Mouse (Mus musculus) urinary bladder, postnatal 25 days (tissue): ENCODE measurements around the gene Otx2.

Experiments
- DNase-seq: peaks from one replicate; pipeline ENCODE4 v3.0.0; 2022; ENCODE audit warnings: low spot score

Gene Otx2

DNA sequence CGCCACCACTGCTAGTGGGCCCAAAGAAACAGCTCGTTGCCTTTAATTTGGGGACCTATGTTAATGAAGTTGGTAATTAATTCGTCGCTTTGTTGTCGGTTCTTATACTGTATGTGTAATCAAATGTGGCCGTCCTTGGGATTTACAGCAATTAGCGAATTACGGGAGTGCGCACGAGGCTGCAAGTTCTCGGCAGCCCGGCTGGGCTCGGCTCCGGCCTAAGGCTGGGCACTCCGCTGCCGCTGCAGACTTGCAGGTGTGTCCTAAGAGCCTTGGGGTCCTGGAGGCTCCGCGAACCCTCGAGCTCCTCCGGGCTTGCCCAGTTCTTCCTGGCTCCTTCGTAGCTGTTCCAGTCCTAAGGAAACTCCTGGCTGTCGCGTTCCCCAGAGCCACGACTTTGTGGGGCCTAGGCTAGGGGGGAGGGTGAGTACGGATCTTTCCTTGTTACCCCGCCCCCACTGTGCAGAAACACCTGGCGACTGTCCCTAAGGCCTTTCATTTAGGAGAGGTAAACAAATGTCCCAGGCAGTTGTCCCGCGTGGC is 4.8 kb downstream of the Otx2 start:
- no peak for DNase-seq

DNA sequence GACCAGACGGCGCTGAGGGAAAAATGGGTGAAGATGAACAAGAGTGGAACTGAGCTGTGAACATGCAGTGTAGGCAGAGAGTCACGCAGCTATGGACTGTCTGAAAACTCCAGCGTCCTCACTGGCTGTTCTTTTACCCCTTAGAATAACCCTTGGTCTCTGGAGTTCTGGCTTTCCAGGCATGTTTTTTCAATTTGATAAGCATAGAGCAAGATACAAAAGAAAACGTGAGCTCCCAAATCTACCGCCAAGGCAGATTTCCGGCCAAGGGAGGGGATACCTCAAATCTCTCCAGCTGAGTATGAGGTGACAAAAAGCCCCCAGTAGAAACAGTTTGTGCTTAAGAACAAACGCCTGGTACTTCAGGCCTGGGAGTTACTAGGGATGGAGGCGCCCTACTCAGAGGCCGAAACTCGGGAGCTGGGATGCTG is 5.6 kb downstream of the Otx2 start:
- no peak for DNase-seq

DNA sequence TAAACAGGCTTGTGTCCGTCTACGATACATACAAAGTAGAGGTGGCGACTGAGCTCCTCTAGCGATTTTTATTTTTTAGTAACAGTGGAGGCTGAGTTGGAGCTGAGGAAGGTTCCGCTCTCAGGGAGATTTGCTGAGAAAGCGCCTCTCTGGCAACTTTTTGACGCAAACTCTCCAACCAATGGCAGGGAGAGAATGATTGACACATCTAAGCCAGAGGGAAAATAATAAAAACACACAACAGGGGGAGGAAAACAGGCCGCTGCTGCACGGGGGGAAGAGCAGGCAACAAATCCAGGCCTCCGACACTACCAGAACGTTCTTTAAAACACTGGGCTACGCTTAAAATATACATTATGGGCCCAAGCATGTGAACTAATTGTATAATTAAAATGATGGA is 6.2 kb downstream of the Otx2 start:
- no peak for DNase-seq

DNA sequence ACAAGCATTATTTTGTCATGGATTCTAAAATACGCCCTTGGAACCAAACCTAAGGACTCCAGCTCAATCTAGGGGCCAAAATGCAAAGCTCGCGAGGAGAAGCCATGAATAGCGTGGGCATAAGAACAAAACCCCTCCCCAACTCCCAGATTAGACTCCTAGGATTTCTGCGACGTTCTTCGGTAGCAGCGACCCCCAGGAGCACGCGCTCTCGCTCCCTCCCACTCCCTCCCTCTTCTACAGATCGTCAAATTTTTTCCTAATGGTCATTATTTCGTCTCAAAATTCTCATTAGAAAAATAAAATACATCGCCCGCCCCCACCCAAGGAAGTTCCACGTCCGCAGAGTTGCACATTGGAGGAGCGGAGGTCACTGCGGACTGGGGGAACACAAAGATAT is 6.8 kb downstream of the Otx2 start:
- no peak for DNase-seq

DNA sequence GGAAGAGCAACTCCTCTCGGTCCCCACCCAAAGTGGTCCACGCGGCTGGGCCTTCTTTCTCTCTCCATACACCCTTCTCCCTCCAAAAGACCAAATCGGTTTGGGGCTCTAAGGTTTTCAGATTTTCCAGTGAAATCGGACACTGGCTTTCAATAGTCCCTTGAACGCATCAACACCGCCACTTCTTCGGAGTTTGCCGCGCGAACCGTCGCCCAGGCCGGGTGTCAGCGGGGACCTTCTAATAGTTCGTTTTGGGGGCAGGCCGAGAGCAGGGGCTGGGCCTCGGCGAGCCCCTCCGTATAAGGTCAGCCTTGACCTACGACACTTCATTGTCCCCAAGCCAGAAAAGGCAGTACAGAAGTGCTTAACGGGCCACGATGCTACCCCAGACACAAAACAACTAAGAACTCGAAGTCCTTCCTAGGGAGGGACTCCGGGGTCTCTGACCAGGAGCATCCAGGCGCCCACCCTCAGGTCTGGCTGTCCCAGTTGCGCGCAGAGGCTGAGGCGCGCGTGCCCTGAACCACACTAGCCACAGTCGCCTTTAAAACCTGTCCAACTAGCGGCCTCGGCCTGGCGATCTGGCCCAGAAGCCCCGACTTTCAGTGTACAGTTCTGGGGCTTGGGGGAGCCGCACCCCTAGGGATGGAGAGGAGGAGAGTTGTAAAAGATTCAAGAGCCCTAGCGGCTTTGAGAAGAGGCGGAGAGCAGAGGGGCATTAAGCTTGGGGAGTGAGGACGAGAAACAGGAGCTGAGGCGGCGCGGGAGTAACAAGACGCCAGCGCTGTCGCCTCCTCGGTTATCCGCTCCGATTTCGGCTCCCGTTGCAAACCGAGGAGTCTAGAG is 7.6 kb downstream of the Otx2 start:
- DNase-seq: no peak

DNA sequence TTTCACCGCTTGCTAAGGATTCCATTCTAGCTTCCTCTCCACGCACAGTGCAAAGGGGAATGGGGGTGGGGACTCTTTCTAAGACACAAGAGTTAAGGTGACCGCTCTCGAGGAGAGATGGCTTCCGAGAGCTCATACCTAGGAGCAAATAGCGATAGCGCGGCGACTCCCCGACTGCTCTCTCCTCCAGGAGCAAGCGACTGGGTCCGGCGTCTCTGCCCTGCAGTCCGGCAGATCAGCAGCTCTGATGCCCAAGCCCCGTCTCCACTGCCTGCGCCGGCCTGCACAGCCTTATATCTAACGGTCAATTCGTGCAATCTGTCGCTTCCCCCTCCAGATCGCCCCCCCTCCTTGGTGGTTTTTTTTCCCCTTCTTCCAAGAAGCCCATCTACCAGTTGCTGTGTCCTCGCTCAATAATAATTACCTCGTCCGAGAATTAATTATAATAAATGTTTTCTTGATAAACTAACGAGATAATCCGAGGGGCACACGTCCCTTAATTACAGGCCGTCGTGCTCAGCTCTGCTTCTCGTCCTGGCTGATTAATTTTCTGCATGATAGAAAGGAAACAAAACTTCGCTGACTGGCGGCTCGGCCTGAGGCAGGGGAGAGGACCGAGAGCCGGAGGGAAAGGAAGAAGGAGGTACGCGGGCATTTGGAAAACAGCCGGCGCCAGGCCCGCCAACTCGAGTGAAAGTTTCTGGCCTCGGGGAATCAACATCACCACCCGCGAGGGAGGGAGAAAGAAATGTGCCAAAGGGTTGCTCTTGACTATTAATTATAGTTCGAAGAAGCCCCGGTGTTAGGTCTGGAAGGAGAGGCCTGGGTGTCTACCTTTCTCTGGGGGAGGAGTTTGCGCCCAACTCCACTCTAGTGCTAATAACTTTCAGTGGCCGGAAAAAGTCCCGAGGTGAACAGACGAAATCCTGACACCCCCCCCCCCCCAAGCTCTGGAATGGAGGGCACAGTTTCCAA is 8.5 kb downstream of the Otx2 start:
- DNase-seq: no peak

DNA sequence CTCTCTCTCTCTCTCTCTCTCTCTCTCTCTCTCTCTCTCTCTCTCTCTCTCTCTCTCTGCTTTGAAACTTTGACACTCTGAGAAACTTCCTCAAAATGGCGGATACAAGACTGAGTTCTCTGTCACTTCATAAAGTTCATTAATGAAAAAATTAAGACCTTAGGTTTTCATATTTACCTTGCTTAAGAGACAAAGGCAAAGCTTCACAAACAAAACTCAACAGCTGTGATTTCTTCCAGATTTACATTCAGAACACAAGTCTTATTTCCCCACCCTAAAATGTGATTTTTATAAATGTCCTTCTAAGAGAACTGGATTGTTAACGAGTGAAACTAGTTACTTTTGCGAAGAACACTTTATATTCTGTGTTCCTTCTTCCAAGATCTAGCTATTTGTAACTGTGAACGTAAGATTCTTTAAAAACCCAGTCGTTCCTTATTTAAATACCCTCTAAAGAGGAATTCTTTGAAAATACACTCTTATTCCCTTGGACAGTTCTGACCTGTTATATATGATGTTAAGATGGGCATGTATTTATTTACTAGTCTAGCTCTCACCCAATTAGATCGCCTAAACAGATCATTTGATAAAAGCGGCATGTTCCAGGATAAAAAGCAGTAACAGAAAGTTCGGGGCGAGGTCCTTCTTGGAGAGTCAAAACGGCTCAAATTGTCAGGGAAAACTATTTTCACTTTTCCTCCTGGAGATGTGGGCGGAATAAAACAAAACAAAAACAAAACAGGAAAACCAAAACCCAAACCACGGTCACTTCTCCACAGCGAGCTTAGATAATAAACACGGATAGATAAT is 9.4 kb downstream of the Otx2 start:
- no peak for DNase-seq

DNA sequence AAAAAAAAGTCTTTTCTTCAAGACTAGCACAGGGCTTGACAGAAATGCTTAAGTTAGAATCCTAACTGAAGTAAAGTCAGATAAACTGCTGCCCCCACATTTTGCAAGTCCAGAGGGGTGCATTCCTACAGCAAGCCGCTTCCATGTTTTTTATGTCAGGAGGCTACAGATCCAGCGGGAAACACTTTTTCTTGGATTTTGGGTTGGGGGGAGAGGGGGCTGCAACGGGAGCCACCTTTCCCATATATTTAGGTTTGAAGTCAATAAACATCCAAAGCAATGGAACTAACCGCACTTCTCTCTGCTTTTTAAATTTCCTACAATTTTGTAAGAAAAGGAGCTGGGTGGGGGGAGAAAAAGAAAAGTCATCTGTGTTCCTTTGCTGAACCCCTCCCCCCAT is 10.1 kb downstream of the Otx2 start:
- no peak for DNase-seq

DNA sequence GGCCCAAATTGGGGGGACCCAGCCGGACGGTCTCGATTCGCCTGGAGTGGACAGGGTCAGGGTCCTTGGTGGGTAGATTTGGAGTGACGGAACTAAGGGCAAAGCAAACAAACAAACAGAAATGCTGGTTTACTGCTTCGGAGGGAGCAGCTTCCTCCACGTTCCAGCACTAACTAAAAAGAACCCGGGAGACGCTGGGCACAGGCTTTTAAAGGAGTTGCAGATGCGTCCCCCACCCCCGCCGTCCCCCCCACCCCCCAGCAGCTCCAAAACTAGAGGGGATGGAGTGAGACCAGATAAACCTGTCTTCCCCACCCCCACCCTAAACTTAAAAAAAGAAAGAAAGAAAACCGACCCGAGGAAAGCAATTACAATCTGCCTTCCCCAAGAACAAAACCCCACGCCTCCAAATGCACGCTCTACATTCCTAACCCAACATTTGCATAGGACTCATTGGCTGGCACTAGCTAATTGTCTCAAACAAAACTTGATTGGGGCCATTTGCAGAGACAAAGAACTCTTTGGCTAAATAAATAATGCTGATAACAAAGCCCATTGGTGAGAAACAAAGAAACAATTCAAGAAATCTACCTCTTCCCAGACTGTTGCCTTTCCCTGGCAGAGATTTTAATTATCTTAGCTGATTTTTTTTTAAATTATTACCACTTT is 10.9 kb downstream of the Otx2 start:
- no peak for DNase-seq

DNA sequence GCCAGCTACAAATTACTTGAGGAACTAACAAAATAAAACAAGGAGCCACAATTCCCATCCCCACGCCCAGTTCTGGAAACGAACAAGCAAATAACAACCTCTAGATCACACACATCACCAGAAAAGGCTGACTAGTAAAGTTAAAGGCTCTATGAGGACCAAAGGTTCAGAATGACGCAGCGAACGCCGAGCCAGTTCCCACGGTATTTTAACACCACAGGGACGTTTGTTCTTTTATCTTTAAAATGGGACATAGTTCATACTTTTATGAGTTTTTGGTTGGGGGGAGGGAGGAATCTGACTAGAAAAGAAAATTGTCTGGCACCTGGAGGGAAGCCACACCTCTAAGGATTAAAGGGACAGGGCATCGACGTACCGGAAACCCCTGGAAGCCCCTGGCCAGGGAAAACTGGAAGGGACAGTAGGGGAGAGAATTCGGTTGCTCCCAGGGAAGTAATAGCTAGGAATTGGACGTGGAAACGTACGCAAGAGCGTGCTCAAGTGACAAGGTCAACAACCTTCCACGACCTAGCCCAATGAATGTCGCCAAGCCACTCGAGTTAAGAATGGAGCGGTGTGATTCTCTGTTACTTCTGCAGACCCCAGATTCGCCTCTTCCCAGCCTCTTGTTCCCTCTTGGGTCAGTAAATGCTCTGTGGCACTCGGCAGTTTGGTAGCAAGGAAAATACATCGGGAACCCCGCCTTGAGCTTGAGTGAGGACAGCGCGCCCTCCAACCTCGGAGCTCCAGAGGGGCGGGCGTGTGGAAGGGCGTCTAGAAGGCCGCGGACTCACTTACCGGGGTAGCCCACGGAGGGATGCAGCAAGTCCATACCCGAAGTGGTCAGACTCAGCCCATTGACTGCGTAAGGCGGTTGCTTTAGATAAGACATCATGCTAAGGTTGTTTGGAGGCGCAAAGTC is 11.7 kb downstream of the Otx2 start:
- no peak for DNase-seq

DNA sequence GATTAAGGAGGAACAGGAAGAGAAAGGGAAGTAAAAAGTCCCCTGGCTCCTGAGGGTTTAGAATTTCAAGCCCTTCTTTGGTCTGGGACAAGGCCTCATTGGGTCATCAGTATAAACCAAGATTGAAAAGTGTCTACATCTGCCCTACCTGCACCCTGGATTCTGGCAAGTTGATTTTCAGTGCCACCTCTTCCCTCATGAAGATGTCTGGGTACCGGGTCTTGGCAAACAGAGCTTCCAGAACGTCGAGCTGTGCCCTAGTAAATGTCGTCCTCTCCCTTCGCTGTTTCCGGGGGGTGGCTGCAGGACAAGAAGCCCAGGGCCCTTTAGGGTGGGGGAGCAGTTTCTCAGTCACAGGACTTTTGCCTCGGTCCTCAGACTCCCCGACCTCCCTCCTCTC is 12.5 kb downstream of the Otx2 start:
- DNase-seq: no peak

DNA sequence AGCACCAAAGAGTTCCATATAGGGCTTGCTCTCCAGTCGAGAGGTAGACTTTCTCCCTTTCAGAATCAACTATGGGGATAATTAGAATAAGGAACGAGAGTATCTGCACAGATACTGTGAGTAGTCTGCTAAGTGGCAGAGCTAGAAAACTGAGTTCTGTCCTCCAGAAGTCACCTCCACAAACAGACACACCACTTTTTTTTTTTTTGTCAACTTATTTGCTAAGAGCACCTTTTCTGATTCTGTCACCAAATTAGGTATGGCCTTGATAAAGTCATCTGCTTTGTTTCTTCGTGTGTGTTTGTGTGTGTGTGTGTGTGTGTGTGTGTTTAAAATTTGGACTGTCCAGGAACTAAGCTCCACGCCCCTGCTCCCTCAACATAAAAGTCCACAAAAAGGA is 13.0 kb downstream of the Otx2 start:
- DNase-seq: no peak

DNA sequence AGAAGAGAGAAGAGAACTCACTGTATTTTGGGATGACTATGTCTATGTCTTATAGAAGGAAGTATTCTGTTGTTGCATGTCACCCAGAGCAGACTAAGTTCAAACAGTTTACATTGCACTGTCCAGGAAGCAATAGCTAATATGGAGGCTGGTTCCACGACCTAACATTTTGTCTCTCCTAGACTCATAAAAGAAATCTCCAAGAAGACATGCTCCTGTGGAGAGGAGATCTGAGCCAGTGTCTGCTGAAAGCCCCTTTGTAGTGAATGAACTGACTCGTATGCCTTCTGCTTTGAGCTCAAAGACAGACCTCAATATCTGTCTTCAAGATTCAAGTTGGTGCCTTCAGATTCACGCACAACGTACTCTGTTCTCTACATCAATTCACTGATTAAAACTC is 14.0 kb downstream of the Otx2 start:
- DNase-seq: no peak

DNA sequence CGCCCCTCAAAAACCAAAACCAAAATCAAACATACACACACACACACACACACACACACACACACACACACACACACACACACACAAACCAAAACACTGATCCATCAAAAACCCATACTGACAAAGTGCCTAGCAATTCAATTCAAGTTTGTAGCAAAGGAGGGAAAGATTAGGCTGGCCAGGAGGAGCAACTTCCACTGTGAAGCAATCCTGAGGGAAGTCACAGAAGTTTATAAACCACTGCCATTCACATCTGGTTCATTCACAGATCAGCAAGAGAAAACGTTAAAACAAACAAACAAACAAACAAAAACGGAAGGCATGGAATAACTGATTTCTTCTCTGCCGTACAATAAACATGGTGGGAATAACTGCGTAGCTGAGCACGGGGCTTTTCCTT is 16.4 kb downstream of the Otx2 start:
- no peak for DNase-seq

DNA sequence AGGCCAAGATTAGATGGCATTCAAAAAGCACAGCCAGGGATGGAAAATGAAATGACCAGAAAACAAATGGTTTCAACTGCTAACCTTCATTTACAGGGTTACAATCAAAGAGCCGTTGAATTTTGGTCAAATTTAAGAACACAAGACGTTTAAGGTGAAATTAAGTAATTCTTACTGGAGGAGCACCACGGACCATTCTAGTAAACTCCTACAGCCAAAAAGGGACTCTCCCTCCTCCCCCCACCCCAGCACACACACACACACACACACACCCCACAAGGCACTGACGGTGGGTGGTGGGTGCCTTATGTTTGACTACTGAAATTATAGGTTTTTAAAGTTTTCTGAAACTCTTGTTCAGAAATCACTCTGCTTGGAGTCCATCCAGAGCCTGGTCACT is 16.9 kb downstream of the Otx2 start:
- no peak for DNase-seq

DNA sequence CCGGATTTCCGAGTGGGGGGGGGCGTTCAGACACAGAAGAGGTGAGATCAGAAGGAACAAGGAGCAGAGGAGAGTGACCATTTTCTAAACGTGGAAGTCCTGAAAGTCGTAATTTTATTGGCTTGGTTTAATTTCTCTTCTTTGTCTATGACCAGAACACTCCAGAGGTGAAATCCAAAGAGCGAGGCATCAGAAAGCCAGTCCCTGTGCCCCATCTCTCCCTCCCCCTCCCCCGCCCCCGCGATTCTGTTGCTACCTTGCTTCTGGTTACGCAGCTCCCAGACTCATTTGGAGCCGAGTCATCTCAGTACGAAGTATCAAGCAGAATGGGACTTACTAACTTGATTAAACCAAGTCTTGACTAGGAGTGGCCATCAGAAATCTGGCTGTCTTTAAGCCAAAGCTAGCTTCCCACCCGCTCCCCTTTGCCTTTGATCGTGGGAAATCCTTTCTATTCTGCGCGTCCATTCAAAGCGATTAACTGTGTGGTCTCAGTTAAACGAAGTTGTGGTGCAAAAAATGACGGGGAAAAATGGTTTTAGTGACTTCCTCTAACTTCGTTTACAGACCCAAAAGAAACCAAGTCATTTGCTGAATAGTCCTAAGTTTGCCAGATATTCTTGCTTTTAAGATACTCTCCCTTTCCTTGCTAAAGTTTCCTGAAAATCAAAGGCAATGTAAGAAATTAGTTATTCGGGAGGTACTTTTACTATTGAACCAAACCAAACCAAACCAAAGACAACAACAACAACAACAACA is 17.6 kb downstream of the Otx2 start:
- DNase-seq: no peak

DNA sequence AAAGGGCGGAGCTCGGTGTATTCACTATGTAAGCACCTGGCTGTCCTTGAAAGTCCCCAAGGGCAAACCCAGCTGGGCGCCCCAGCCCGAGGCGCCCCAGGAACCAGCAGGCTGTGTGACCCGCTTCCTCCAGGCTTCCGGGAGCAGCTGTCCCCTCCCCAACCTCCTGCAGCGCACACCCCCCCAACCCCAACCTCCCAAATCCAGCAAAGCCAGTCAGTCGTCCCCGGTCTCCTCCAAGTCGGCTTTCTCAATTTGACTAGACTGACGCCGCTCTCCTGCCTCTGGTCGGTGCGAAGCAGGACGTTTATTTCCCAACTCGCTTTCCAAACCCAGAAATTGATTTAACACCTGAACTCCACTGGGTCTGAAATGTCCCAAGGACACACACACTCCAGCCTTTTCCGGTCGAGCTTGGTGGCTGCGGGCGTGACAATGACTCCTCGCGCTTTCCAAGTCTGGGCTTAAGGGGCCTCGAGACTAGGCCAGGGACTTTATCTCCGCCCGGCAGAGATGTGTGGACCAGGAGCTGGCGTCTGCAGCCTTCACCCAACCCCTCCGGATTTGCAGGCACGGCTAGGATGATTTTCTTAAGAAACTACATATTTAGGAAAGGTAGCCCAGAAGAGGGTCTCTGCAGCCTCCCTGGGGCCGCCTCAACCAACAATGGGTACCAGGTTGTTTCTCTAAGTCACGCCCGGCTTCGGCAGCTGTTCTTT is 18.4 kb downstream of the Otx2 start:
- no peak for DNase-seq

DNA sequence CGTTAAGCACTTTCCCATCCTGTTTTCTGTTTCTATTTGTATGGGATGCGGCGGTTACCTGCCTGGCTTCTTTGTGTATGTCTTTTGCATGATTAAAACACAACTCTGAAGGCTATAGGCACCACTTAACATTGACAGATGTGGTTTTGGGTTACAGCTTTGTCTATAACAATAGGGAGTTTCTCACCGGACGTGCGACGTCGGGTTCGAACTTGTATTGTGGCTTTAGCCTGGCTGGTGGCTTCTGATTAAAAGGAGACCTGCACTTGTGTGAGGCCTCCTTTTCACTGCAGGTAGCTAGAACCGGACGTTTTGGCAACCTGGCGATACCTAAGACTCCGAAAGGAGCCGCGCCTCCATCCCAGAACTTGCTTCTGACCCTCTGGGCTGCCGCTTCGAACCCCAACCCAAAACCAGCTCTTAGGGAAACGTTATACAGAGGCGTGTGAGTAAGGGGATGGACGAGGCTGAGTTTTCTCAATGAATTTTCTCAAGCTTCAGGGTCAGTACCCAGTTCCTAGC is 19.0 kb downstream of the Otx2 start:
- no peak for DNase-seq
